ENCODE assay signal across 28 mouse cellular contexts in genomic region chr19:38608951-38609654, GRCm38 (mm10).
DNase-seq lines count a peak whose midpoint lies in the region; ATAC-seq lines count a peak whose summit lies in the region.
"Had no signal": no experiment of that assay in that cellular context is flagged by ENCODE, and none has a peak within 500 bp of the region (broad histone marks: within the 10 kb centered on the region; RNA-seq: fewer than 3 reads in every experiment).

No protein-coding gene starts in this region.

- H3K4me2 ChIP-seq in forebrain, embryonic 15.5 days (replicated peaks) = no peak overlapping the region
- H3K4me2 ChIP-seq: heart, embryonic 11.5 days; intestine, embryonic 15.5 days; liver, embryonic 12.5 days; midbrain, embryonic 11.5 days; neural tube, embryonic 12.5 days had no signal

- ATAC-seq in forebrain, embryonic 15.5 days (replicated peaks) = no peak
- ATAC-seq: forebrain, postnatal 0 days; hindbrain, postnatal 0 days; intestine, embryonic 15.5 days; liver, embryonic 12.5 days; liver, postnatal 0 days; midbrain, embryonic 16.5 days had no signal

- no peak overlapping the region for H3K9ac ChIP-seq in forebrain, embryonic 15.5 days (replicated peaks)
- H3K9ac ChIP-seq: forebrain, postnatal 0 days; intestine, embryonic 15.5 days; liver, embryonic 12.5 days; liver, postnatal 0 days; neural tube, embryonic 12.5 days had no signal

- no peaks in the 10 kb centered on the region for H3K27me3 ChIP-seq in heart, embryonic 10.5 days (ENCODE audit: insufficient read depth, poor library complexity, severe bottlenecking)
- no peaks in the 10 kb centered on the region for H3K27me3 ChIP-seq in forebrain, embryonic 15.5 days
- H3K27me3 ChIP-seq: intestine, embryonic 15.5 days; liver, embryonic 12.5 days; neural tube, embryonic 12.5 days had no signal

- 85% methylated on average over 8 of the region's 8 CpGs for WGBS in heart, embryonic 10.5 days
- 92% methylated on average over 8 of the region's 8 CpGs for WGBS in forebrain, embryonic 15.5 days

- no peaks in the 10 kb centered on the region for H3K9me3 ChIP-seq in heart, embryonic 10.5 days
- H3K9me3 ChIP-seq in forebrain, embryonic 15.5 days = no peaks in the 10 kb centered on the region
- H3K9me3 ChIP-seq: intestine, embryonic 15.5 days; liver, embryonic 12.5 days; neural tube, embryonic 12.5 days had no signal

- no peak overlapping the region for H3K4me3 ChIP-seq in heart, embryonic 10.5 days
- H3K4me3 ChIP-seq in forebrain, embryonic 15.5 days = no peak overlapping the region
- H3K4me3 ChIP-seq: intestine, embryonic 15.5 days; liver, embryonic 12.5 days; neural tube, embryonic 12.5 days had no signal

- no peaks in the 10 kb centered on the region for H3K4me1 ChIP-seq in heart, embryonic 10.5 days
- peaks cover 2% of the 10 kb centered on the region; the same call in 1 of the 2 replicates for H3K4me1 ChIP-seq in forebrain, embryonic 15.5 days
- H3K4me1 ChIP-seq: intestine, embryonic 15.5 days; liver, embryonic 12.5 days had no signal

- H3K36me3 ChIP-seq in heart, embryonic 10.5 days = no peaks in the 10 kb centered on the region
- no peaks in the 10 kb centered on the region for H3K36me3 ChIP-seq in forebrain, embryonic 15.5 days
- H3K36me3 ChIP-seq: intestine, embryonic 15.5 days; liver, embryonic 12.5 days; neural tube, embryonic 12.5 days had no signal

- no peak overlapping the region for H3K27ac ChIP-seq in heart, embryonic 10.5 days
- no peak overlapping the region for H3K27ac ChIP-seq in forebrain, embryonic 15.5 days (replicated peaks)
- H3K27ac ChIP-seq: hindbrain, postnatal 0 days; intestine, embryonic 15.5 days; kidney, postnatal 0 days; liver, embryonic 12.5 days; neural tube, embryonic 12.5 days had no signal

- DNase-seq in heart, adult 9 months (ENCODE audit: low spot score in 2 of 2) = peak; percentile 29 to 41
- no peak for DNase-seq in heart, embryonic 10.5 days (ENCODE audit: low spot score)
- DNase-seq in MN1 (ENCODE audit: low spot score) = peak; percentile 64
- peak; percentile 38 for DNase-seq in brain, adult 2 months (ENCODE audit: low read depth, low spot score)
- DNase-seq in skeletal muscle tissue, adult 2 months (ENCODE audit: low read depth, low spot score) = peak; percentile 69
- DNase-seq in c-Kit-positive CD71-positive TER-119-positive erythroid progenitor cells, embryonic 14.5 days (ENCODE audit: low spot score) = no peak
- DNase-seq in right cerebral cortex, adult 2 months (ENCODE audit: low spot score in 2 of 2) = no peak
- DNase-seq: adrenal gland, postnatal 10 days; cerebellum, adult 18-20 months; cerebellum, postnatal 10 days; forebrain, postnatal 0 days; heart, postnatal 10 days; kidney, adult 8-10 months; kidney, postnatal 4 days; left cerebral cortex, postnatal 4 days; liver, postnatal 0 days; lung, postnatal 36 days; right cerebral cortex, adult 18-20 months; right cerebral cortex, postnatal 4 days had no signal

Comparison
In these comparisons a context has a peak if more than half of its experiments do, and no peak if none do; other contexts are left out.
1. DNase-seq: peak in heart, adult 9 months (2 of 2), MN1 (single experiment), brain, adult 2 months (single experiment) and skeletal muscle tissue, adult 2 months (single experiment); none in heart, embryonic 10.5 days (single experiment), c-Kit-positive CD71-positive TER-119-positive erythroid progenitor cells, embryonic 14.5 days (single experiment) and right cerebral cortex, adult 2 months (0 of 2).